Mouse (Mus musculus) intestine, postnatal 0 days (tissue): Measurements from ENCODE around the gene Tff2. TPM values are rescaled to one million over a fixed set of nuclear protein-coding genes. Genes with fewer than 3 reads are reported as not detected.

Experiments used
- ATAC-seq: fragments of 200-750 bp; cut with Nextera tagmentation; 2 replicates; pipeline ENCODE4 v1.8.0; 2017; ENCODE audit warnings: mild to moderate bottlenecking, moderate TSS enrichment, moderate library complexity
- H3K27ac ChIP-seq: fragments of 300-500 bp; sonication (generic); 2 replicates; pipeline ENCODE4 v1.5.1; 2014; ENCODE audit warnings: mild to moderate bottlenecking, low read depth, low read length, moderate library complexity
- H3K27me3 ChIP-seq: fragments of 300-500 bp; sonication (generic); replicated peaks from 2 replicates; pipeline ENCODE4 v1.6.1; 2014; ENCODE audit warnings: low read length, mixed read lengths; ENCODE audit not compliant: control insufficient read depth, insufficient read depth
- H3K36me3 ChIP-seq: fragments of 300-500 bp; sonication (generic); 2 replicates; pipeline ENCODE4 v1.6.1; 2014; ENCODE audit warnings: mild to moderate bottlenecking, moderate library complexity; ENCODE audit not compliant: control insufficient read depth, insufficient read depth
- H3K4me1 ChIP-seq: fragments of 300-500 bp; sonication (generic); replicated peaks from 2 replicates; pipeline ENCODE4 v1.6.1; 2014; ENCODE audit warnings: antibody characterized with exemption, low read length, mixed read lengths; ENCODE audit not compliant: control insufficient read depth, insufficient read depth
- H3K4me2 ChIP-seq: fragments of 300-500 bp; sonication (generic); replicated peaks from 2 replicates; pipeline ENCODE4 v1.6.1; 2014; ENCODE audit warnings: low read depth, mild to moderate bottlenecking, moderate library complexity
- H3K4me3 ChIP-seq: fragments of 300-500 bp; sonication (generic); 2 replicates; pipeline ENCODE4 v1.5.1; 2014; ENCODE audit warnings: low read depth, low read length
- H3K9ac ChIP-seq: fragments of 300-500 bp; sonication (generic); 2 replicates; pipeline ENCODE4 v1.6.1; 2014; ENCODE audit warnings: mild to moderate bottlenecking, low read depth, low read length
- H3K9me3 ChIP-seq: fragments of 300-500 bp; sonication (generic); 2 replicates; pipeline ENCODE4 v1.6.1; 2016; ENCODE audit warnings: mixed run types; ENCODE audit not compliant: control insufficient read depth
- CTCF ChIP-seq: sonication (generic); IDR thresholded peaks from 2 replicates; pipeline ENCODE4 v1.5.1; 2016; ENCODE audit warnings: low read depth, mild to moderate bottlenecking, control low read depth, antibody characterized with exemption, moderate library complexity
- WGBS: fragments of 180-500 bp; shearing (Covaris S2); extraction: QIAGEN DNeasy Blood & Tissue Kit; methylation state at CpG from one replicate; pipeline ENCODE4 v1.1.7; 2014; 5-methylcytosine and 5-hydroxymethylcytosine counted together
- polyA plus RNA-seq: library from polyadenylated mRNA; unstranded; fragments of >200 nt; fragmentation: Nextera tagmentation; extraction: Ambion mirVana; gene quantifications from 2 replicates; pipeline ENCODE4 v1.2.1, GENCODE M21; 2015

The Tff2 gene
- polyA plus RNA-seq, 1 experiment from 2014 or later = 116 TPM

DNA sequence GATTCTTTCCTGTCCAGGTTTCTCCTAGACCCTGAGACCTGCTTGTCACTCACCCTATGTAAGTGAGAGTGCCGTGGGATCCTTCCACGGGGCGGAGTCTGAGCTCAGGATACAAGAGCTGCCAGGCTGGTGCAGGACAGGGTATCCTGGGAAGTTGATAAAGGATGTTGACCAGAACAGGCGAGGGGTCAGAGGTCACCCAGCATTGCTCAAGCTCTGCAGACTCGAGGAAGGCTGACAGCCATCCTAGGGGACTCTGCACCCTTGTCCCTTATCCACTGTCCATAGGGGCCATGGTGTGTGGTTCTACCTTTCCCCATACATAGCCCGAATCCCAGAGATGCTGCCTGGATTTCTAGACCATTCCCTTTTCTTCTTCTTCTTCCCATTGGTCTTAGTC, 28.0 kb downstream of the Tff2 start:
- Histone ChIP-seq H3K4me1 (no peaks in the 10 kb centered on the region), H3K27me3 (no peaks in the 10 kb centered on the region), H3K36me3 (no peaks in the 10 kb centered on the region; the same call in 1 of the 2 replicates), H3K4me3 (no peak overlapping the region), H3K27ac (no peak overlapping the region), H3K4me2 (no peak overlapping the region), H3K9ac (no peak overlapping the region), H3K9me3 (no peaks in the 10 kb centered on the region)
- ATAC-seq = no peak; the same call in 1 of the 2 replicates
- no peak for TF ChIP-seq CTCF
- 48% methylated on average over 6 of the region's 6 CpGs for WGBS

DNA sequence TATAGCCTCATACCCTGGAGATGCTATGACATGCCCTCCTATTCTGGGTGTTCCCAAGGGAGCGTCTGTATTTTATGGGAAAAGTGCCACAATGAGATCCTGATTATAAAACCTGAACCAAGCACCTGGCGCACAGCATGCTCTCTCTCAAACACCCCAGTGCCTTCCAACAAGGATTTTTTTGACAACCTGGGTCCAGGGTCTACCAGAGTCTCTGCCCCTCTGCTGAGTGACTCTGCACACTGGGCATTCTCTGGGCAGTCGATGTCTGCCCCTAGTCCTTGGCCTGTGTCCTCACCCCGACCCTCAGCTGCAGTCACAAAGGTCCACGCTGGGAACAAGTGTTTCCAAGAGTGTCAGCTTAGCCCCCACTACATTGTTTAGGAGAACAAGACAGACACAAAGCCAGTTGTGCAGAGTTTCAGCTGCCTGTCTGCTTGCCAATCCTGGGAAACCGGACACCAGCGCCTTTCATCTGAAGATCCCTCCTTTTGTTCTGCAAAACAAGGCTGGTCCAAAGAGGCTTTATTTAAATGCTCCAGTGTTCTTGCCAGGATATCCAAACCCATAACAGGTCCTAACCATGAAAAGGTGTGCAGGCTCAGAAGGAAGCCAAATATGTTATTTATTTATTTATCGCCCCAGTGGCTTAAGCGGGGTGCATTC, 30.8 kb downstream of the Tff2 start:
- no peaks in the 10 kb centered on the region for H3K4me1 ChIP-seq
- H3K36me3 ChIP-seq = no peaks in the 10 kb centered on the region
- no peak for ATAC-seq
- H3K4me3 ChIP-seq = no peak overlapping the region
- no peak overlapping the region for H3K27ac ChIP-seq
- TF ChIP-seq CTCF = no peak
- H3K27me3 ChIP-seq = no peaks in the 10 kb centered on the region
- H3K4me2 ChIP-seq = no peak overlapping the region
- no peak overlapping the region for H3K9ac ChIP-seq
- no peaks in the 10 kb centered on the region for H3K9me3 ChIP-seq
- WGBS = 76% methylated on average over 9 of the region's 9 CpGs

DNA sequence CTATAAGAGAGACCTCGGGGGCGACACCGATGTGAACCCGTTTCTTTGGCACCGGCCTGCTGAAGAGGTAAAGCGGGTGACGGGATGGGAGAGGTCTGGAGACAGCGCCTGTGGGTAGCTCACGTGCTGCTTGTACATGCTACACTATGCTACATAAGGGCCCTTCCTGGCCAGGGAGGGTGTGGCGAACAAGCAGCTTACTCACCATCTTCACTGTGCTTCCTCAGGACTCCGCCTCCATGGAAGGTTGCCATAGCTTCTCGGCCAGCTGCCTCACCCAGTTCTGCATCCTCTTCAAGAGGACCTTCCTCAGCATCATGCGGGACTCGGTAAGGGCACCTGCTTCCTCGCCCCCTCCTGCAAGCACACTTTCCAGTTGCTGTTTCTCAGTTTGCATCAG, 35.7 kb downstream of the Tff2 start:
- Histone ChIP-seq H3K36me3 (no peaks in the 10 kb centered on the region), H3K9ac (no peak overlapping the region), H3K4me2 (no peak overlapping the region), H3K4me3 (no peak overlapping the region), H3K4me1 (no peaks in the 10 kb centered on the region), H3K27ac (no peak overlapping the region), H3K27me3 (no peaks in the 10 kb centered on the region), H3K9me3 (no peaks in the 10 kb centered on the region)
- 83% methylated on average over 15 of the region's 15 CpGs for WGBS
- no peak for ATAC-seq
- no peak for TF ChIP-seq CTCF

DNA sequence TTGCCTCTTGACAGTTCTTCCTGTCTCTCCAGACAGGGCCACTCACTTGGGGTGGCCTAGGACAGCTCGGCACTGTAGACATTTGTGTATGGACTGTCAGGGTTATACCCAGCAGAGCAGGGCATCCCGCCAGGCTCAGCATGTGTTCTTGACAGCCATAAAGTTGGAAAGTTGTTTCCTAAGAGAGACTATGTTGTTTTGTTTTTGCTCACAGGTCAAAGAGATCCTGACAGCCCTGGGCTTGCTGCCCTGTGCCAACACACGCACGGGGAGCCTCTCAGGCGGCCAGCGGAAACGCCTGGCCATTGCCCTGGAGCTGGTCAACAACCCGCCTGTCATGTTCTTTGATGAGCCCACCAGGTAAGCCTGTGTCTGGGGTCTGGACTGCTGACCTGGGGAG, 40.3 kb downstream of the Tff2 start:
- H3K4me2 ChIP-seq = no peak overlapping the region
- no peak overlapping the region for H3K4me3 ChIP-seq
- H3K27ac ChIP-seq = no peak overlapping the region
- H3K9ac ChIP-seq = no peak overlapping the region
- no peaks in the 10 kb centered on the region for H3K36me3 ChIP-seq
- no peak for TF ChIP-seq CTCF
- WGBS = 89% methylated on average over 8 of the region's 8 CpGs
- H3K4me1 ChIP-seq = no peaks in the 10 kb centered on the region
- no peaks in the 10 kb centered on the region for H3K27me3 ChIP-seq
- ATAC-seq = no peak
- H3K9me3 ChIP-seq = no peaks in the 10 kb centered on the region

DNA sequence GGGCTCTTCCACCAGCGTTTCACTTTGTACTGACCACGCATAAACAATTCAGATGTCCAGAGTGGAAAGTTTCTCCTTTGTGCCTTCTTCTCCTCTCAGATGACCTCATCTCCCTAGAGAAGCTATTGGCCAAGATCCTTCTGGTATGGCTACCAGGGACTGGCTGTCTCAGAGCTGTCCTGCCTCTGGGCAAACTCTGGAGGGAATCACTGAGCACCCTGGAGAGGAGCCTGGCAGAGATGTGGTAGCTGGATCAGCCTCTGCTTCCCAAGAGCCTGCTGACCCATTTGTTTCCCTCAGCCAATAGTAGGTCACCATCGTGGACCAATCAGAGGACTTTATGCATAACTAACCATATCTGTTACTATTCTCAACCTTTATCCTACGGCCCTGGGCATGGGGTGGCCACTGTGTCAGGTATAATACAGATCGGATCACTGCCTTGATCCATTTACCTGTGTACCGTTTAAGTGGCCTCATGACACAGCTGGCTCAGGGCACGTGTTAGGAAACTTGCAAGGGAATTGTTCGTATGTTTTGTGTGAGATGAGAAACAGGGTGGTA, 41.0 kb downstream of the Tff2 start:
- H3K4me2 ChIP-seq = no peak overlapping the region
- no peaks in the 10 kb centered on the region for H3K27me3 ChIP-seq
- no peaks in the 10 kb centered on the region for H3K4me1 ChIP-seq
- no peak for TF ChIP-seq CTCF
- H3K4me3 ChIP-seq = no peak overlapping the region
- ATAC-seq = no peak
- H3K27ac ChIP-seq = no peak overlapping the region
- no peaks in the 10 kb centered on the region for H3K9me3 ChIP-seq
- H3K9ac ChIP-seq = no peak overlapping the region
- 89% methylated on average over 8 of the region's 8 CpGs for WGBS
- H3K36me3 ChIP-seq = no peaks in the 10 kb centered on the region

DNA sequence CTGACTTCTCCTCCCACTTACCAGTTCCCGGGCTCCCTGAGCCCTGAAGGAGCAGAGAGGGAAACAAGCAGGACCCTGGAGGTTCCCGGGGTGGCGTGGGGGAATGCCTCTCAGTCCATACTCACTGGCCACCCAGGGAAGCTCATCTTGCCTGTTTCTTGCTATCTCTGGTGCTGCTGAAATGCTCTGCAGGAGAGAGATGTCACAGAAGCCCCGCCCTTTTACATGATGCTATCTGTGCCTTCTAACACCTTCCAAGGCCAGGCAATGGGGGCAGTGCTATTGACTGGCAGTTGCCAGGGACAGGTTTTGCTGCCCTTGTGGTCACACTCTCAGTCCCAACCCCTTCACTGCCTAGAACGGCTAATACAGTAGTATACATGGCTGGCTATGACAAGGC, 45.3 kb downstream of the Tff2 start:
- no peaks in the 10 kb centered on the region for H3K36me3 ChIP-seq

More for the DNA sequence above, 45.3 kb downstream of the Tff2 start:
- no peak for TF ChIP-seq CTCF
- ATAC-seq = no peak
- Histone ChIP-seq H3K4me2 (no peak overlapping the region), H3K4me1 (no peaks in the 10 kb centered on the region), H3K27me3 (no peaks in the 10 kb centered on the region), H3K9me3 (no peaks in the 10 kb centered on the region), H3K4me3 (no peak overlapping the region), H3K9ac (no peak overlapping the region), H3K27ac (no peak overlapping the region)
- WGBS = 69% methylated on average over 5 of the region's 5 CpGs
